Mouse (Mus musculus) erythroblast, embryonic 14.5 days (primary cell): ENCODE measurements around the gene Gusb.

Experiments used
- GATA1 ChIP-seq: IDR thresholded peaks from 2 replicates; pipeline ENCODE4 v1.6.1; 2012; ENCODE audit warnings: low read length, inconsistent platforms, mixed read lengths
- TAL1 ChIP-seq: IDR thresholded peaks from 3 replicates; pipeline ENCODE4 v1.6.1; 2012; ENCODE audit warnings: low read length, inconsistent platforms, mixed read lengths

DNA sequence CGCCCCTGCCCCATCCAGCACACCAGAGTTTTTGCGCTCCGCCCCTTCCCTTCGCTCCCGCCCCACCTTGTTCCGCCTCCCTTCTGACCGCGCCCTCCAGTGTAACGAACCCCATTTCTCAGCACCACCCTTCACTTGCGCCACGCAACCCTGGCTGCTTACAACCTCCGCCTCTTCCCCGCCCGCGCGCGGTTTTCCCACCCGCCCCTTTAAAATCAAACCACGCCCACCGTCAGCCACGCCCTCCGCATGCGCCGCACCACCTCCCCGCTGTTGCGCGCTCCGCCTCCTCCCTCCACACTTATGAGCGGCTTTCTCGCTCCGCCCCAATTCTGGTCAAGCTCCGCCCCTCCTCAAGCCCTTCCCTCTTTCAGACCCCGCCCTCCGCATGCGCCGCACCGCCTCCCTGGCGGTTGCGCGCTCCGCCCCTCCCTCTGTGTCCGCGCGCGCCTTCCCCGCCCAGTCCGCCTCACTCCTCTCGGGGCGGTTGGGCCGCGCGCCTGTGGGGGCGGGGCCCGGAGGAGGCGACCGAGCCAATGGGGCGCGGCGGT is 61.3 kb downstream of the Gusb start, which contains the start of gene Vkorc1l1:
- no peak for TF ChIP-seq GATA1
- TF ChIP-seq TAL1: no peak
